Mouse (Mus musculus) B cell, adult 2 months (primary cell): ENCODE results near the gene Gm11037.
"Not testable (repeated sequence)": the region's sequence is repeated elsewhere in the genome, so short reads cannot be mapped to it uniquely, and the experiment has no call there.

Source experiments
- DNase-seq, 2 experiments: peaks; one replicate each; pipeline ENCODE4 v3.0.0; 2022

Gene Gm11037

GRCm38 (mm10) chr2:131132930-131133547 lies at the start of gene Gm11037:
Gene Gm11037, plus strand, starts transcription at chr2:131133497.
- DNase-seq: no peak

- no peak for DNase-seq
Observed at GRCm38 (mm10) chr2:131084206-131084605, 49.1 kb upstream of the Gm11037 start.

- DNase-seq: no peak
Observed at GRCm38 (mm10) chr2:131086667-131087390, 46.5 kb upstream of the Gm11037 start, which contains the start of gene Siglec1. Gene Siglec1, minus strand, starts transcription at chr2:131086765.

- no peak for DNase-seq
Observed at GRCm38 (mm10) chr2:131088581-131088980, 44.7 kb upstream of the Gm11037 start.

- no peak for DNase-seq
Observed at GRCm38 (mm10) chr2:131089634-131090033, 43.7 kb upstream of the Gm11037 start.

- DNase-seq: no peak
Observed at GRCm38 (mm10) chr2:131090852-131091251, 42.4 kb upstream of the Gm11037 start.

GRCm38 (mm10) chr2:131093577-131093976 lies 39.7 kb upstream of the Gm11037 start:
- DNase-seq: no peak

GRCm38 (mm10) chr2:131094823-131095222 lies 38.5 kb upstream of the Gm11037 start:
- peak; percentile 85 to 86 for DNase-seq

- no peak for DNase-seq
Observed at GRCm38 (mm10) chr2:131096101-131096795, 37.0 kb upstream of the Gm11037 start.

- DNase-seq: no peak
Observed at GRCm38 (mm10) chr2:131097087-131097486, 36.2 kb upstream of the Gm11037 start.

- DNase-seq: no peak
Observed at GRCm38 (mm10) chr2:131101530-131101929, 31.8 kb upstream of the Gm11037 start.

GRCm38 (mm10) chr2:131104021-131104420 lies 29.3 kb upstream of the Gm11037 start:
- DNase-seq: no peak

GRCm38 (mm10) chr2:131105061-131105460 lies 28.2 kb upstream of the Gm11037 start:
- not testable (repeated sequence) for DNase-seq

GRCm38 (mm10) chr2:131105989-131106388 lies 27.3 kb upstream of the Gm11037 start:
- DNase-seq: no peak

GRCm38 (mm10) chr2:131118968-131119574 lies 14.2 kb upstream of the Gm11037 start:
- DNase-seq: no peak

- DNase-seq: no peak
Observed at GRCm38 (mm10) chr2:131124166-131124565, 9.1 kb upstream of the Gm11037 start.

GRCm38 (mm10) chr2:131125157-131125963 lies 7.9 kb upstream of the Gm11037 start:
- no peak for DNase-seq

- no peak for DNase-seq
Observed at GRCm38 (mm10) chr2:131125964-131126815, 7.1 kb upstream of the Gm11037 start.

GRCm38 (mm10) chr2:131127161-131127730 lies 6.1 kb upstream of the Gm11037 start, which contains the start of gene Hspa12b:
Gene Hspa12b, plus strand, starts transcription at chr2:131127280.
- peak in 1 of 2 experiments; percentile 10 for DNase-seq

GRCm38 (mm10) chr2:131128211-131128610 lies 5.1 kb upstream of the Gm11037 start:
- DNase-seq: no peak

GRCm38 (mm10) chr2:131128636-131129157 lies 4.6 kb upstream of the Gm11037 start:
- DNase-seq: no peak
